Mouse (Mus musculus) cortical plate, adult 2 months (tissue): ENCODE results near the gene Dbn1.

Experiments used
- CTCF ChIP-seq: fragments of 200-500 bp; IDR thresholded peaks from 2 replicates; pipeline ENCODE4 v1.5.1; 2011; ENCODE audit warnings: mild to moderate bottlenecking, control low read depth, low read length; ENCODE audit not compliant: insufficient read depth; ENCODE audit errors: extremely low read depth
- POLR2A ChIP-seq: fragments of 200-500 bp; IDR thresholded peaks from 2 replicates; pipeline ENCODE4 v1.6.1; 2011; ENCODE audit warnings: mild to moderate bottlenecking, low read length, control low read depth; ENCODE audit not compliant: insufficient read depth; ENCODE audit errors: extremely low read depth

DNA sequence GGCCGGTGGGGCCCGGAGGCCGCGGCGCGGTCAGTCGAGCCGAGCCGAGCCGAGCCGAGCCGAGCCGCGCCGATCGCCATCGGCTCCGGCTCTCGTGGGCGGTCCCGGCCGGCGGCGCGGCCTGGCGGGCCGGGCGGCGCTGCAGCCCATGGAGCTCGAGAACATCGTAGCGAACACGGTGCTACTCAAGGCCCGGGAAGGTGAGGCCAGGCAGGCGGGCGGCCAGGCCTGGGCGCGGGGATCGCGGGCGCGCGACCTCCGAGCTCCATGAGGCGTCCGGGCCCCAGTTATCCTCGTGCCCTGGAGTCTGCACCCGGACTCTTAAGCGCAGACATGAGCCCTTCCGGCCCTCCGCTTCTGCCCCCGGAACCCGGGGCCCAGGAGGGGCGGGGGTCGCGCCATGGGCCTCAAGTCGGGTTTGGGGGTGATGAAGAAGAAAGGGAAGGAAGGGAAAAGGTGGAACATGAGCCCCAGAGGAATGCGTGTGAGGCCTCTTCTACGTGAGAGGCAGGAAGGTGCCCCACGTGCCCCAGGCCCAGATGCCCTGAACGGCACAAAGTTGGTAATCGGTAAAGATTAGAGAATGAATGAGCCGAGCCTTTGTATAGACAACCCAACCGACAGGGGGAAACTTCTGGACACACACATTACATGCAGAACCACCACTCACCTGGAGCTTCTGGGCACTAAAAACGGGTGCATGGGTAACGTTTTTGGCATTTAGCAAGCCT, 42.4 kb downstream of the Dbn1 start:
- TF ChIP-seq POLR2A (no peak), CTCF (no peak)
